8 mouse cellular contexts compared by ENCODE assay signal in genomic region chr8:115154096-115154495, GRCm38 (mm10).
DNase-seq lines count a peak whose midpoint lies in the region; ATAC-seq lines count a peak whose summit lies in the region.

No protein-coding gene starts in this region.

- no peak for ATAC-seq in heart, embryonic 12.5 days (ENCODE audit: insufficient number of reproducible peaks, low FRiP score)
- no peak for ATAC-seq in limb, embryonic 15.5 days (ENCODE audit: insufficient number of reproducible peaks, low FRiP score, low TSS enrichment, low read depth)

- no peak overlapping the region for H3K27ac ChIP-seq in heart, embryonic 12.5 days (ENCODE audit: poor library complexity, severe bottlenecking)
- no peak overlapping the region for H3K27ac ChIP-seq in limb, embryonic 15.5 days

- no peak for DNase-seq in heart, postnatal 36 days
- DNase-seq in cerebellum, adult 11-12 months = peak; percentile 82
- DNase-seq in frontal cortex, postnatal 36 days (ENCODE audit: low spot score in 2 of 2) = peak; percentile 70 to 77
- no peak for DNase-seq in lung, postnatal 10 days
- no peak for DNase-seq in urinary bladder, adult 18-20 months (ENCODE audit: low spot score in 2 of 2)
- DNase-seq in MN1 (ENCODE audit: low spot score) = no peak

- no peaks in the 10 kb centered on the region for H3K9me3 ChIP-seq in heart, embryonic 12.5 days (replicated peaks)
- H3K9me3 ChIP-seq in limb, embryonic 15.5 days = no peaks in the 10 kb centered on the region

- WGBS in heart, embryonic 12.5 days = 27% methylated on average over 10 of the region's 10 CpGs
- WGBS in limb, embryonic 15.5 days = 30% methylated on average over 10 of the region's 10 CpGs

- H3K4me3 ChIP-seq in heart, embryonic 12.5 days = no peak overlapping the region
- H3K4me3 ChIP-seq in limb, embryonic 15.5 days = no peak overlapping the region

- H3K4me1 ChIP-seq in heart, embryonic 12.5 days (replicated peaks) = peaks cover 35% of the 10 kb centered on the region
- peaks cover 34% of the 10 kb centered on the region for H3K4me1 ChIP-seq in limb, embryonic 15.5 days

- intact Hi-C loops in heart, postnatal 36 days (cut with DNase I) = no loop called here

- H3K9ac ChIP-seq in heart, embryonic 12.5 days = no peak overlapping the region
- no peak overlapping the region for H3K9ac ChIP-seq in limb, embryonic 15.5 days

- H3K36me3 ChIP-seq in heart, embryonic 12.5 days = no peaks in the 10 kb centered on the region
- no peaks in the 10 kb centered on the region for H3K36me3 ChIP-seq in limb, embryonic 15.5 days

- peaks cover 3% of the 10 kb centered on the region; the same call in 1 of the 2 replicates for H3K27me3 ChIP-seq in heart, embryonic 12.5 days (replicated peaks)
- peaks cover 62% of the 10 kb centered on the region for H3K27me3 ChIP-seq in limb, embryonic 15.5 days

- H3K4me2 ChIP-seq in heart, embryonic 12.5 days = peak overlapping the region; percentile 58
- peak overlapping the region; percentile 31; the same call in 1 of the 2 replicates for H3K4me2 ChIP-seq in limb, embryonic 15.5 days

Comparison
In these comparisons a context has a peak if more than half of its experiments do, and no peak if none do; other contexts are left out.
1. DNase-seq: peak in cerebellum, adult 11-12 months (single experiment) and frontal cortex, postnatal 36 days (2 of 2); none in heart, postnatal 36 days (0 of 2), lung, postnatal 10 days (single experiment), urinary bladder, adult 18-20 months (0 of 2) and MN1 (single experiment).